Mouse (Mus musculus): ENCODE results near the gene Laptm5.

DNA sequence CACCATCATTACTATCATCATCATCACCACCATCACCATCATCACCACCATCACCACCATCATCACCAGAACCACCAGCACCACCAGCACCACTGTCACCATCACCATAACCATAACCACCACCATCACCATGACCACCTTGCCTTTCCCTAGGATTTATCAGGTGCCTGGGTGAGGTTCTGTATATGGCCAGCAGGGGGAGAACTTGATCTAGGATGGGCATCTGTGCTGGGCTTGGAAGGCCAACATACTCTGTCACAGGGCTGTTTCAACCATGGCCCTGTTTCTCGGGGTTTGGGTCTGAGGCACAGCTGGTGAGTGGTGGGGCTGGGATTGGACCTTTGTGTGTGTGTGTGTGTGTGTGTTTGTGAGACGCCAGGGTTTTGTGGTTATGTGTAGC is 16.6 kb upstream of the Laptm5 start:
- peak; percentile 91; the same call in 1 of the 2 replicates for TF ChIP-seq ZC3H11A (IDR thresholded peaks at IDR 0.05; ENCODE audit: borderline replicate concordance, low read depth, low read length)
- no peak for TF ChIP-seq MAFK (IDR thresholded peaks at IDR 0.05; ENCODE audit: insufficient read depth, low read depth, low read length)
- TF ChIP-seq HCFC1 (IDR thresholded peaks at IDR 0.05; ENCODE audit: borderline replicate concordance, insufficient read depth, low read length), result no peak
- TF ChIP-seq ZNF384 (IDR thresholded peaks at IDR 0.05; ENCODE audit: low read depth, low read length), result no peak
